Mouse (Mus musculus): ENCODE measurements around the gene Paxbp1. TPM values are rescaled to one million over a fixed set of nuclear protein-coding genes. Genes with fewer than 3 reads are reported as not detected.

The Paxbp1 gene
- total and polyA plus RNA-seq, 2 experiments from 2014 or later: 19.5 to 88.6 TPM

GRCm38 (mm10) chr16:91011847-91012246, 32.5 kb downstream of the Paxbp1 start:
- Histone ChIP-seq H3K9ac (peak overlapping the region; percentile 85), H3K27ac (ENCODE audit: low read depth, low read length) (peak overlapping the region; percentile 97), H3K4me2 (ENCODE audit: low read depth) (peak overlapping the region; percentile 74), H3K36me3 (ENCODE audit: insufficient read depth) (peaks cover 26% of the 10 kb centered on the region), H3K27me3 (ENCODE audit: insufficient read depth, low read length) (no peaks in the 10 kb centered on the region), H3K4me3 (ENCODE audit: low read depth, low read length) (peak overlapping the region; percentile 85), H3K9me3 (ENCODE audit: low read length) (no peaks in the 10 kb centered on the region), H3K4me1 (ENCODE audit: insufficient read depth) (peaks cover 7% of the 10 kb centered on the region; the same call in 1 of the 2 replicates)
- DNase-seq (no peak), ATAC-seq (no peak)
- no peak for TF ChIP-seq CTCF (IDR thresholded peaks at IDR 0.05; ENCODE audit: low read depth)
- 28% methylated on average over 3 of the region's 3 CpGs for WGBS

GRCm38 (mm10) chr16:91011021-91011683, 33.2 kb downstream of the Paxbp1 start, which contains the start of gene Synj1:
TSS of gene Synj1 (minus strand) at chr16:91011308.
- Histone ChIP-seq H3K27me3 (ENCODE audit: insufficient read depth, low read length) (no peaks in the 10 kb centered on the region), H3K36me3 (ENCODE audit: insufficient read depth) (peaks cover 22% of the 10 kb centered on the region), H3K4me1 (ENCODE audit: insufficient read depth) (peaks cover 7% of the 10 kb centered on the region; the same call in 1 of the 2 replicates), H3K4me3 (ENCODE audit: low read depth, low read length) (peak within 1 kb of the TSS; percentile 85), H3K9me3 (ENCODE audit: low read length) (no peaks in the 10 kb centered on the region), H3K9ac (peak within 1 kb of the TSS; percentile 85), H3K4me2 (ENCODE audit: low read depth) (peak within 1 kb of the TSS; percentile 74), H3K27ac (ENCODE audit: low read depth, low read length) (peak within 1 kb of the TSS; percentile 97)
- ATAC-seq (peak; percentile 94), DNase-seq (peak; percentile 93)
- 2% methylated on average over 55 of the region's 66 CpGs for WGBS
- peak; percentile 42 for TF ChIP-seq CTCF (IDR thresholded peaks at IDR 0.05; ENCODE audit: low read depth)

GRCm38 (mm10) chr16:91010581-91011020, 33.7 kb downstream of the Paxbp1 start:
- DNase-seq: peak; percentile 53
- Histone ChIP-seq H3K9me3 (ENCODE audit: low read length) (no peaks in the 10 kb centered on the region), H3K4me1 (ENCODE audit: insufficient read depth) (peaks cover 7% of the 10 kb centered on the region; the same call in 1 of the 2 replicates), H3K27me3 (ENCODE audit: insufficient read depth, low read length) (no peaks in the 10 kb centered on the region), H3K4me3 (ENCODE audit: low read depth, low read length) (peak overlapping the region; percentile 85), H3K36me3 (ENCODE audit: insufficient read depth) (peaks cover 17% of the 10 kb centered on the region), H3K9ac (peak overlapping the region; percentile 85), H3K4me2 (ENCODE audit: low read depth) (peak overlapping the region; percentile 74), H3K27ac (ENCODE audit: low read depth, low read length) (peak overlapping the region; percentile 97)
- peak; percentile 60 for ATAC-seq
- TF ChIP-seq CTCF (IDR thresholded peaks at IDR 0.05; ENCODE audit: low read depth): no peak
- WGBS: under 1% methylated on average over 42 of the region's 42 CpGs

GRCm38 (mm10) chr16:91009942-91010529, 34.3 kb downstream of the Paxbp1 start:
- H3K27ac ChIP-seq (ENCODE audit: low read depth, low read length): peak overlapping the region; percentile 97
- no peak for TF ChIP-seq CTCF (IDR thresholded peaks at IDR 0.05; ENCODE audit: low read depth)
- peak overlapping the region; percentile 85 for H3K9ac ChIP-seq
- DNase-seq (peak; percentile 59), ATAC-seq (no peak)
- H3K4me2 ChIP-seq (ENCODE audit: low read depth): peak overlapping the region; percentile 74
- WGBS: 1% methylated on average over 19 of the region's 19 CpGs
- no peaks in the 10 kb centered on the region for H3K9me3 ChIP-seq (ENCODE audit: low read length)
- peaks cover 12% of the 10 kb centered on the region for H3K36me3 ChIP-seq (ENCODE audit: insufficient read depth)
- peaks cover 7% of the 10 kb centered on the region; the same call in 1 of the 2 replicates for H3K4me1 ChIP-seq (ENCODE audit: insufficient read depth)
- H3K4me3 ChIP-seq (ENCODE audit: low read depth, low read length): peak overlapping the region; percentile 85
- H3K27me3 ChIP-seq (ENCODE audit: insufficient read depth, low read length): no peaks in the 10 kb centered on the region

- Histone ChIP-seq H3K4me1 (ENCODE audit: insufficient read depth) (peaks cover 7% of the 10 kb centered on the region; the same call in 1 of the 2 replicates), H3K27ac (ENCODE audit: low read depth, low read length) (no peak overlapping the region), H3K4me2 (ENCODE audit: low read depth) (no peak overlapping the region), H3K9me3 (ENCODE audit: low read length) (no peaks in the 10 kb centered on the region), H3K9ac (no peak overlapping the region), H3K4me3 (ENCODE audit: low read depth, low read length) (no peak overlapping the region), H3K27me3 (ENCODE audit: insufficient read depth, low read length) (no peaks in the 10 kb centered on the region), H3K36me3 (ENCODE audit: insufficient read depth) (0 out of 2 replicates have a peak, but pooled peaks cover 4% of the 10 kb centered on the region)
- TF ChIP-seq CTCF (IDR thresholded peaks at IDR 0.05; ENCODE audit: low read depth): no peak
- 93% methylated on average over 4 of the region's 4 CpGs for WGBS
- ATAC-seq: no peak
- no peak for DNase-seq
These were observed 39.3 kb downstream of the Paxbp1 start for GRCm38 (mm10) chr16:91004915-91005538.

GRCm38 (mm10) chr16:91001098-91001497, 43.2 kb downstream of the Paxbp1 start:
- no peaks in the 10 kb centered on the region for H3K27me3 ChIP-seq (ENCODE audit: insufficient read depth, low read length)
- no peaks in the 10 kb centered on the region for H3K36me3 ChIP-seq (ENCODE audit: insufficient read depth)
- no peak overlapping the region for H3K4me2 ChIP-seq (ENCODE audit: low read depth)
- DNase-seq: no peak
- no peak for ATAC-seq
- H3K9ac ChIP-seq: no peak overlapping the region
- H3K4me1 ChIP-seq (ENCODE audit: insufficient read depth): 0 out of 2 replicates have a peak, but pooled peaks cover 5% of the 10 kb centered on the region
- H3K27ac ChIP-seq (ENCODE audit: low read depth, low read length): 0 out of 2 replicates have a peak overlapping the region, but pooled peaks have one; percentile 9
- no peaks in the 10 kb centered on the region for H3K9me3 ChIP-seq (ENCODE audit: low read length)
- 83% methylated on average over 2 of the region's 2 CpGs for WGBS
- TF ChIP-seq CTCF (IDR thresholded peaks at IDR 0.05; ENCODE audit: low read depth): no peak
- no peak overlapping the region for H3K4me3 ChIP-seq (ENCODE audit: low read depth, low read length)
